Mouse (Mus musculus): ENCODE data around the gene Cldn1. TPM values are rescaled to one million over a fixed set of nuclear protein-coding genes. Genes with fewer than 3 reads are reported as not detected.

Cldn1 gene
- total and polyA plus RNA-seq, 2 experiments from 2014 or later: 1.6 to 6.4 TPM

DNA sequence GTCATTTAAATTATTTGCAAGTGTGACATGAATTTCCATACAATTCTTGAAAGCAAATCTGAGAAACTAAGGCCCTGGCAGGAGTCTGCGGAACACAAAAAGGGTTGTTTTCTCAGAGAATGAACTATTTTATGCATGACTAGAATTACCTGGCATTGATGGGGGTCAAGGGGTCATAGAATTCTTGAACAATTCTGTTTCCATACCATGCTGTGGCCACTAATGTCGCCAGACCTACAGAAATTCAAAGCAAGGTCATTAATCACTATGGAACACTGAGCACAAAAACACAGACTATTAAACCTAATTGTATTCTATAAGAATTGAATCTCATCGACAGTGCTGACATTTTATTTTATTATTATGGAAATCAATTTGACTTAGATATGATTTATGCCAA lies 10.9 kb downstream of the Cldn1 start:
- 40% methylated on average over 3 of the region's 3 CpGs for WGBS
- Histone ChIP-seq H3K4me3 (ENCODE audit: low read depth, low read length) (no peak overlapping the region), H3K36me3 (ENCODE audit: insufficient read depth, low read length) (no peaks in the 10 kb centered on the region), H3K4me2 (ENCODE audit: low read depth, low read length, poor library complexity, severe bottlenecking) (no peak overlapping the region), H3K27ac (ENCODE audit: low read depth, low read length) (no peak overlapping the region), H3K27me3 (ENCODE audit: insufficient read depth, low read length) (no peaks in the 10 kb centered on the region), H3K4me1 (ENCODE audit: insufficient read depth, low read length) (no peaks in the 10 kb centered on the region), H3K9ac (replicated peaks; ENCODE audit: low read length, poor library complexity, severe bottlenecking) (no peak overlapping the region), H3K9me3 (ENCODE audit: low read length) (no peaks in the 10 kb centered on the region)
- TF ChIP-seq CTCF (IDR thresholded peaks at IDR 0.05): no peak
- DNase-seq (ENCODE audit: low spot score) (no peak), ATAC-seq (ENCODE audit: low FRiP score) (no peak)

DNA sequence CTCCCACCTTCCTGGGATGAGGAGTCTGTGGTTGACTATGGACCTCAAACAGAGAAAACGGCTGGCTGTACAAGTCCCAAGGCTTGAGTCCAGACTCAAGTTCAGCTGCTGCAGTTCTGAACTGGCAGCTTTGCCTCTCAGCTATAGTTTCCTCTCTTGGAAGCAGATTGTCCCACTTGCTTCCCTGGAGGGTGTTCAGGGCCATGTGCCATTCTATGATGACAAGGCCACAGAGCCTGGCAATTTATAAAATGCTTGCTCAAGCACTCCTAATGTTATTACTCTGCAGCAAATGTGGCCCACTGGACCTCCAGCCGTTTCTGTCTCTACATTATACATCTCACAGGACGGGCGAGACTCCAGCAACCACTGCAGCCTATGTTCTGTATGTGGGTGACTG lies 12.0 kb downstream of the Cldn1 start:
- peak; percentile 55 for DNase-seq (ENCODE audit: low spot score)
- TF ChIP-seq CTCF (IDR thresholded peaks at IDR 0.05): no peak
- no peak overlapping the region for H3K9ac ChIP-seq (replicated peaks; ENCODE audit: low read length, poor library complexity, severe bottlenecking)

DNA sequence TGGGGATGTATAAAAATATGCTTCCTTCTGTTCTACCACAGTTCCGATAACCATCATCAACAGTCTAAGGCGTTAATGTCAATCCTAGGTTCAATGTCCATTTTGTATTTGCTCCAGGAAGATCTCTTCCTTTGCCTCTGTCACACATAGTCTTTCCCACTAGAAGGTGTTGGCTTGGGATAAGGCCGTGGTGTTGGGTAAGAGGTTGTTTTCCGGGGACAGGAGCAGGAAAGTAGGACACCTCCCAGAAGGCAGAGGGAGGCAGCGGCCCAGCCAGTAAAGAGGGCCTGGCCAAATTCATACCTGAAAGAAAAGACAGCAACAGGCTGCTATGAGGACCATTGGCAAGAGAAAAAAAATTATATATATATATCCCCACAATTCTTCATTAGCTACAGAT lies 12.7 kb downstream of the Cldn1 start:
- WGBS: 97% methylated on average over 5 of the region's 5 CpGs
- no peak for TF ChIP-seq CTCF (IDR thresholded peaks at IDR 0.05)
- ATAC-seq (ENCODE audit: low FRiP score) (no peak), DNase-seq (ENCODE audit: low spot score) (no peak)
- Histone ChIP-seq H3K9me3 (ENCODE audit: low read length) (no peaks in the 10 kb centered on the region), H3K4me3 (ENCODE audit: low read depth, low read length) (no peak overlapping the region), H3K27me3 (ENCODE audit: insufficient read depth, low read length) (no peaks in the 10 kb centered on the region), H3K9ac (replicated peaks; ENCODE audit: low read length, poor library complexity, severe bottlenecking) (no peak overlapping the region), H3K4me1 (ENCODE audit: insufficient read depth, low read length) (no peaks in the 10 kb centered on the region), H3K4me2 (ENCODE audit: low read depth, low read length, poor library complexity, severe bottlenecking) (no peak overlapping the region), H3K36me3 (ENCODE audit: insufficient read depth, low read length) (no peaks in the 10 kb centered on the region), H3K27ac (ENCODE audit: low read depth, low read length) (no peak overlapping the region)

More for the DNA sequence above, 12.0 kb downstream of the Cldn1 start:
- 82% methylated on average over 4 of the region's 4 CpGs for WGBS
- no peak overlapping the region for H3K4me3 ChIP-seq (ENCODE audit: low read depth, low read length)
- no peak overlapping the region for H3K27ac ChIP-seq (ENCODE audit: low read depth, low read length)
- no peak for ATAC-seq (ENCODE audit: low FRiP score)
- no peaks in the 10 kb centered on the region for H3K27me3 ChIP-seq (ENCODE audit: insufficient read depth, low read length)
- H3K36me3 ChIP-seq (ENCODE audit: insufficient read depth, low read length): no peaks in the 10 kb centered on the region
- H3K4me2 ChIP-seq (ENCODE audit: low read depth, low read length, poor library complexity, severe bottlenecking): no peak overlapping the region
- H3K4me1 ChIP-seq (ENCODE audit: insufficient read depth, low read length): no peaks in the 10 kb centered on the region
- H3K9me3 ChIP-seq (ENCODE audit: low read length): no peaks in the 10 kb centered on the region

DNA sequence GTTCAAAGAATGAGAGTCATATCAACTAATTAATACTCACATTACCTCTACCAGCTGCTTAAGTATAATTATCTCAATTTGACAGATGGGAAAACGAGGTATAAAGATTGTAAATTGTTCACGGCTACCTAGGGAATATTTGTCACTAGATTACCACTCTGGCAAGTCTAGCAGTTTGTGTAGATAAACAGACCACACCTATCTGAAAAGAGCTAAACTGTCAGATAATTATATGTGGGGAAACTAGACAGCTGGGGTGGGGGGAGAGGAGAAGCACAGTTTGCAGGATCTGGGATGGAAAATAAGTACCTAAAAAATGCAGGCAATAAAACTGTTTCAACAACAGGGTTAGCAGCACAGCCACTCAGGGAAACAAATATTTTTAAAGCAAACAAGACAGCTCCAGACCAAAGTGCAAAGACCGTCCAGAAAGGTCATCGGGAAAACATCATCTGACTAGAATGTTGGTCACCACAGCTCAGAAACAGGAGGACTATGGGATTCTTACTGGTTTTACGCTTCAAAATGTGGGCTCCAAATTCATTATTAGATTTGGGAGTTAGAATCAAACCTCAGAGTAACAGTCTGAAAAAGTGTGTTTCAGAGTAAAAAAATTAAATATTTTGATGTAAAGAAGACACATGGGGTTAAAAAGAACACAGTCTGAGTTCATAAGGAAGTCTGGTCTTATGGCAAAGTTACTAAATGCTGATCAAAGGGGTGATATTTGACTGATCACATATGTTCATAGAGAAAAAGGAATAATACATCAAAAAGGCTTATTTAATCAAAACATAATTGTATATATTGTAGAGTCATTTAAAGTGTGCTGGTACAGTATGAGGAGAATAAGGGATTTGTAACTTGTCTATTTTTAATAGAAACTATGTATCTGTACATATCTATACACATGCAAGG lies 13.5 kb downstream of the Cldn1 start:
- ATAC-seq (ENCODE audit: low FRiP score) (no peak), DNase-seq (ENCODE audit: low spot score) (no peak)
- 80% methylated on average over 5 of the region's 5 CpGs for WGBS

DNA sequence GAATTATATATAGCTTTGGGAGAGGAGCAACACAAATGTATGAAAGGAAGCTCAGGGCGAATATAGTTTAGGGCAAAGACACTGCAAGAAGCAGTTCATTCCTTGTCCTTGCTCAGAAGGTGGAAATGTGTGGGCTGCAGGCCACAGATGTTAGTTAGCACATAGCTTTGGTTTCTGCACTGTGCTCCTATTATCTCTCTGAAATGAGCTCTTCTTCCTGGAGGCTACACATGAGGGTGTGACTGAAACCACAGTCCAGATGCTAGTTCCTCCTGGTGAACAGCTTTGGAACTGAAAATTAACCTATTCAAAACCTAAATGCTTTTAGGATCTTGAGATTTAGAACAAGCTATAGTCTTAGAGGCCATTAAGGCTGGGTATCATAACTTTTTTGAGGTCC lies 16.1 kb downstream of the Cldn1 start:
- no peaks in the 10 kb centered on the region for H3K4me1 ChIP-seq (ENCODE audit: insufficient read depth, low read length)
- TF ChIP-seq CTCF (IDR thresholded peaks at IDR 0.05): no peak
- DNase-seq (ENCODE audit: low spot score): no peak

More for the DNA sequence above, 13.5 kb downstream of the Cldn1 start:
- no peaks in the 10 kb centered on the region for H3K9me3 ChIP-seq (ENCODE audit: low read length)
- H3K4me3 ChIP-seq (ENCODE audit: low read depth, low read length): no peak overlapping the region
- H3K27me3 ChIP-seq (ENCODE audit: insufficient read depth, low read length): no peaks in the 10 kb centered on the region
- no peaks in the 10 kb centered on the region for H3K4me1 ChIP-seq (ENCODE audit: insufficient read depth, low read length)
- H3K27ac ChIP-seq (ENCODE audit: low read depth, low read length): no peak overlapping the region
- no peaks in the 10 kb centered on the region for H3K36me3 ChIP-seq (ENCODE audit: insufficient read depth, low read length)
- H3K9ac ChIP-seq (replicated peaks; ENCODE audit: low read length, poor library complexity, severe bottlenecking): no peak overlapping the region
- TF ChIP-seq CTCF (IDR thresholded peaks at IDR 0.05): no peak
- H3K4me2 ChIP-seq (ENCODE audit: low read depth, low read length, poor library complexity, severe bottlenecking): no peak overlapping the region

DNA sequence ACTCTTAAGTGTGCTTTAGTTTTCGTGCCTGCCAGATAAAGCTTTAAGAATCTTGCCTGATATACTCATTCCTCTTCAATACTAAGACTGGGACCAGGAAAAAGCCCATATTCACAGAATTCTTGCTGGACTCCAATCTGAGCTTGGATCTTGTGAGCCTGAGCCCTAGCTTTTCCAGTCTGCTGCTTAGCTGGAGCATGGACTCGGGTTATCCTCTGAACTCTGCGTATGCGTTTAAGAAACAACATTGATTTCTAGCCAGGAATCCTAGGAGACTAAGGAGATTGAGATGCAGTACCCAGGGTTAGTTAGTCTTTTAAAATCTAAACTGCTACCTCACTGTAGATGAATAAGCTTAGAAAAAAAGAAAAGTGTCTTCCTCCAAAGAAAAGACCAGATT lies 20.9 kb downstream of the Cldn1 start:
- 69% methylated on average over 4 of the region's 4 CpGs for WGBS
- no peak for TF ChIP-seq CTCF (IDR thresholded peaks at IDR 0.05)
- no peaks in the 10 kb centered on the region for H3K9me3 ChIP-seq (ENCODE audit: low read length)
- no peak overlapping the region for H3K27ac ChIP-seq (ENCODE audit: low read depth, low read length)
- DNase-seq (ENCODE audit: low spot score): no peak
- no peak overlapping the region for H3K9ac ChIP-seq (replicated peaks; ENCODE audit: low read length, poor library complexity, severe bottlenecking)
- H3K27me3 ChIP-seq (ENCODE audit: insufficient read depth, low read length): no peaks in the 10 kb centered on the region
- no peak overlapping the region for H3K4me3 ChIP-seq (ENCODE audit: low read depth, low read length)
- H3K4me1 ChIP-seq (ENCODE audit: insufficient read depth, low read length): no peaks in the 10 kb centered on the region
- no peak for ATAC-seq (ENCODE audit: low FRiP score)
- no peaks in the 10 kb centered on the region for H3K36me3 ChIP-seq (ENCODE audit: insufficient read depth, low read length)
- no peak overlapping the region for H3K4me2 ChIP-seq (ENCODE audit: low read depth, low read length, poor library complexity, severe bottlenecking)

More for the DNA sequence above, 16.1 kb downstream of the Cldn1 start:
- 95% methylated on average over 1 of the region's 1 CpGs for WGBS
- no peaks in the 10 kb centered on the region for H3K9me3 ChIP-seq (ENCODE audit: low read length)
- no peaks in the 10 kb centered on the region for H3K27me3 ChIP-seq (ENCODE audit: insufficient read depth, low read length)
- ATAC-seq (ENCODE audit: low FRiP score): no peak
- H3K4me2 ChIP-seq (ENCODE audit: low read depth, low read length, poor library complexity, severe bottlenecking): no peak overlapping the region
- no peak overlapping the region for H3K27ac ChIP-seq (ENCODE audit: low read depth, low read length)
- H3K4me3 ChIP-seq (ENCODE audit: low read depth, low read length): no peak overlapping the region
- no peaks in the 10 kb centered on the region for H3K36me3 ChIP-seq (ENCODE audit: insufficient read depth, low read length)
- no peak overlapping the region for H3K9ac ChIP-seq (replicated peaks; ENCODE audit: low read length, poor library complexity, severe bottlenecking)
